Mouse (Mus musculus): ENCODE data around the gene C5ar2. TPM values are rescaled to one million over a fixed set of nuclear protein-coding genes. Genes with fewer than 3 reads are reported as not detected.
"Not testable (repeated sequence)": the region's sequence is repeated elsewhere in the genome, so short reads cannot be mapped to it uniquely, and the experiment has no call there.

The C5ar2 gene
- polyA plus RNA-seq, 1 experiment, result not detected

- Histone ChIP-seq H3K27ac (ENCODE audit: insufficient read depth, low read depth, low read length) (no peak overlapping the region), H3K4me3 (ENCODE audit: insufficient read depth, low read depth, low read length) (no peak overlapping the region), H3K4me1 (ENCODE audit: control insufficient read depth, insufficient read depth, low read length) (no peaks in the 10 kb centered on the region)
- WGBS, result 24% methylated on average over 8 of the region's 8 CpGs
- TF ChIP-seq CTCF (IDR thresholded peaks at IDR 0.05; ENCODE audit: insufficient read depth, low read depth, low read length), result no peak
- TF ChIP-seq POLR2A (IDR thresholded peaks at IDR 0.05; ENCODE audit: insufficient read depth, low read depth, low read length), result no peak
These were observed 19.2 kb upstream of the C5ar2 start for GRCm38 (mm10) chr7:16263015-16263787.

- no peak overlapping the region for H3K27ac ChIP-seq (ENCODE audit: insufficient read depth, low read depth, low read length)
- no peaks in the 10 kb centered on the region for H3K4me1 ChIP-seq (ENCODE audit: control insufficient read depth, insufficient read depth, low read length)
- H3K4me3 ChIP-seq (ENCODE audit: insufficient read depth, low read depth, low read length), result no peak overlapping the region
- WGBS, result 67% methylated on average over 1 of the region's 1 CpGs
- TF ChIP-seq POLR2A (IDR thresholded peaks at IDR 0.05; ENCODE audit: insufficient read depth, low read depth, low read length) (no peak), CTCF (IDR thresholded peaks at IDR 0.05; ENCODE audit: insufficient read depth, low read depth, low read length) (no peak)
These were observed 17.1 kb upstream of the C5ar2 start for GRCm38 (mm10) chr7:16261097-16261496.

GRCm38 (mm10) chr7:16259110-16259590 is 15.2 kb upstream of the C5ar2 start, which contains the start of gene C5ar1:
Gene C5ar1, minus strand, starts transcription at chr7:16259540.
- Histone ChIP-seq H3K4me1 (ENCODE audit: control insufficient read depth, insufficient read depth, low read length) (no peaks in the 10 kb centered on the region), H3K4me3 (ENCODE audit: insufficient read depth, low read depth, low read length) (no peak within 1 kb of the TSS), H3K27ac (ENCODE audit: insufficient read depth, low read depth, low read length) (no peak within 1 kb of the TSS)
- TF ChIP-seq CTCF (IDR thresholded peaks at IDR 0.05; ENCODE audit: insufficient read depth, low read depth, low read length), result no peak
- TF ChIP-seq POLR2A (IDR thresholded peaks at IDR 0.05; ENCODE audit: insufficient read depth, low read depth, low read length), result no peak
- 90% methylated on average over 5 of the region's 5 CpGs for WGBS

GRCm38 (mm10) chr7:16257830-16258229 is 13.9 kb upstream of the C5ar2 start:
- no peak overlapping the region for H3K4me3 ChIP-seq (ENCODE audit: insufficient read depth, low read depth, low read length)
- TF ChIP-seq POLR2A (IDR thresholded peaks at IDR 0.05; ENCODE audit: insufficient read depth, low read depth, low read length) (no peak), CTCF (IDR thresholded peaks at IDR 0.05; ENCODE audit: insufficient read depth, low read depth, low read length) (no peak)
- WGBS, result 88% methylated on average over 11 of the region's 11 CpGs
- no peaks in the 10 kb centered on the region for H3K4me1 ChIP-seq (ENCODE audit: control insufficient read depth, insufficient read depth, low read length)
- H3K27ac ChIP-seq (ENCODE audit: insufficient read depth, low read depth, low read length), result no peak overlapping the region

GRCm38 (mm10) chr7:16255963-16256362 is 12.0 kb upstream of the C5ar2 start:
- H3K4me3 ChIP-seq (ENCODE audit: insufficient read depth, low read depth, low read length); H3K27ac ChIP-seq (ENCODE audit: insufficient read depth, low read depth, low read length); H3K4me1 ChIP-seq (ENCODE audit: control insufficient read depth, insufficient read depth, low read length): not testable (repeated sequence)
- WGBS, result 83% methylated on average over 4 of the region's 4 CpGs

GRCm38 (mm10) chr7:16254195-16254594 is 10.2 kb upstream of the C5ar2 start:
- Histone ChIP-seq H3K27ac (ENCODE audit: insufficient read depth, low read depth, low read length) (no peak overlapping the region), H3K4me1 (ENCODE audit: control insufficient read depth, insufficient read depth, low read length) (no peaks in the 10 kb centered on the region), H3K4me3 (ENCODE audit: insufficient read depth, low read depth, low read length) (no peak overlapping the region)
- no peak for TF ChIP-seq POLR2A (IDR thresholded peaks at IDR 0.05; ENCODE audit: insufficient read depth, low read depth, low read length)
- TF ChIP-seq CTCF (IDR thresholded peaks at IDR 0.05; ENCODE audit: insufficient read depth, low read depth, low read length), result no peak
- WGBS, result 71% methylated on average over 4 of the region's 4 CpGs

GRCm38 (mm10) chr7:16250687-16251086 is 6.7 kb upstream of the C5ar2 start:
- Histone ChIP-seq H3K4me3 (ENCODE audit: insufficient read depth, low read depth, low read length) (no peak overlapping the region), H3K27ac (ENCODE audit: insufficient read depth, low read depth, low read length) (no peak overlapping the region), H3K4me1 (ENCODE audit: control insufficient read depth, insufficient read depth, low read length) (no peaks in the 10 kb centered on the region)
- TF ChIP-seq CTCF (IDR thresholded peaks at IDR 0.05; ENCODE audit: insufficient read depth, low read depth, low read length) (no peak), POLR2A (IDR thresholded peaks at IDR 0.05; ENCODE audit: insufficient read depth, low read depth, low read length) (no peak)
- 79% methylated on average over 5 of the region's 5 CpGs for WGBS

- WGBS, result 82% methylated on average over 1 of the region's 4 CpGs
- TF ChIP-seq CTCF (IDR thresholded peaks at IDR 0.05; ENCODE audit: insufficient read depth, low read depth, low read length), result no peak
- no peak for TF ChIP-seq POLR2A (IDR thresholded peaks at IDR 0.05; ENCODE audit: insufficient read depth, low read depth, low read length)
- no peaks in the 10 kb centered on the region for H3K4me1 ChIP-seq (ENCODE audit: control insufficient read depth, insufficient read depth, low read length)
- H3K4me3 ChIP-seq (ENCODE audit: insufficient read depth, low read depth, low read length), result no peak overlapping the region
- H3K27ac ChIP-seq (ENCODE audit: insufficient read depth, low read depth, low read length), result no peak overlapping the region
These were observed 2.0 kb upstream of the C5ar2 start for GRCm38 (mm10) chr7:16245958-16246357.

- no peak for TF ChIP-seq POLR2A (IDR thresholded peaks at IDR 0.05; ENCODE audit: insufficient read depth, low read depth, low read length)
- no peak for TF ChIP-seq CTCF (IDR thresholded peaks at IDR 0.05; ENCODE audit: insufficient read depth, low read depth, low read length)
- Histone ChIP-seq H3K4me1 (ENCODE audit: control insufficient read depth, insufficient read depth, low read length) (no peaks in the 10 kb centered on the region), H3K27ac (ENCODE audit: insufficient read depth, low read depth, low read length) (no peak overlapping the region), H3K4me3 (ENCODE audit: insufficient read depth, low read depth, low read length) (no peak overlapping the region)
- 87% methylated on average over 6 of the region's 6 CpGs for WGBS
These were observed 1.8 kb downstream of the C5ar2 start for GRCm38 (mm10) chr7:16242198-16242597.
